Mouse (Mus musculus) cerebellum, adult 11-12 months (tissue): ENCODE data around the gene Cldn3.

Source experiments
- DNase-seq: peaks from one replicate; pipeline ENCODE4 v3.0.0; 2022

Gene Cldn3

DNA sequence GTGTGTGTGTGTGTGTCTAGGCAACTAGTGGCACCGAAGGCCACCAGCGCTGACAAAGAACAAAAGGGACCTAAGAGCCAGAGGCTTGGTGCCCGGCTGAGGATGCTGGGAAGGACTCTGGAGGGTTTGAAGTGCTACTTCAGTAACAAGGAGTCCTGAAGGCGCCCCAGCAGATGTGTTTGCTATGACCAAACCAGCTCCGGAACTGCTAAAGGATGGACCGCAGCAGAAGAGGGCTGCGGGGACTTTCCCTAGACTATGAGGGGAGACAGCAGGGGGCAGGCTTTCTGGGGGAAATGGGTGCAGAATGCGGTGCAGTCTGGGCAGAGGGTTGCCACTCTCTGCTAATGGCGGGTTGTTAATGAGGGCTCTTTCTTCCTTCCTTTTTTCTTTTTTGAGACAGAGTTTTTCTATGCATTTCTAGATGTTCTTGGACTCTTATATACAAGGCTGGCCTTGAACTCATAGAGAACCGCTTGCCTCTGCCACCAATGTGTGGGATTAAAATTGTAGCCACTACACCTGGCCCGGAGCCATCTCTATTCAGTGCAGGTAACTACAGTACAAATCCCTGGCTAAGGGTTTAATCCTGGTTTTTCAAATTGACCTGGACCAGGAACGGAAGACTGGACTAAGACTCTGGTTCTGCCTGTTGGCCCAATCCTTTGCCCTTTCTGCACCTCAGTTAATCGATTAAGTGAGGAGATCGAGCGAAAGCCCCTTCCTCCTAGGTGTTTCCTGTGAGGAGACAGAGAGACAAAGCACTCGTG, 22.0 kb downstream of the Cldn3 start:
- DNase-seq, result peak; percentile 65

DNA sequence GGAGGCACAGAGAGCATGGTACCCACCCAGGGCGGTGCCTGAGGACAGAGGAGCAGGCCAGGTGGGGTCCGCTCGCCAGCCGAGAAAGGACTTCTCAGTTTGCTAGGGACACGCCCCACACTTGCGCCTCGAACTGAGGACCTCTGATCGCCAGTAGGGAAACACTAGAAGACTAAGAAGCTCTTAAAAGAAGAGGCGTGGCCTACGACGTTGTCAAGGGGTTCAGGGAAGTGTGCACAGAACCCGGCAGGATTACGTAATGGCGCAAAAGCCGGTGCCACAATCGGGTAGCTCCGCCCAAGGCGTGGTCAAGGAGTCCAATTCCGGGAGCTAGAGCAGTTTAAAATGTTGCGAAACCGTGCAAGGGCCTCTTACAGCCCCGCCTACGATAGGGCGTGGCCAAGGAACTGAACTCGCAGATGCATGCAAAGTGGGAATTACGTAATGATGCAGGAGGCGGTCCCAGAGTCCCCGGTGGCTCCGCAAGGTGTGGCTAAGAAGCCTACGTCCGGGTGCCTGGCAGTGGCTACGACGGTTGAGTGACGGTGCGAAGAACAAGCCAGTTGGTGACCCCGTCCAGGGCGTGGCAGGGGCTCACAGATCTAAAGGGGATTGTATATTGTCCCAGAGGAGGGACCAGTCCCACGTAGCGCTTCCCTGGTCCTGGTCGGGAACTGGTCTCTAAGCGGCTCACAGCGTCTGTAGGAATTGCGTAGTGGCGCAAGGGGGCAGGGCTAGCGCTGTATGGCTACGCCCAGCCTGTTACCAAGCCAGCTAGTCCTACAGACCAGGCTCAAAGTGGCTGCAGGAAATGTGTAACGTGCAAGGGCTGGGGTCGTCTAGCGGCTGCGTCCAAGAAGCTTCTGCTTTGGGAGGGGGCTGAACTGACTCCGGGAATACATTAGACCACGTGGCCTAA, 22.9 kb downstream of the Cldn3 start, which contains the start of gene Abhd11:
TSS of gene Abhd11 (plus strand) at position 482 of the 919 bp plus-strand sequence.
- DNase-seq, result peak; percentile 100

DNA sequence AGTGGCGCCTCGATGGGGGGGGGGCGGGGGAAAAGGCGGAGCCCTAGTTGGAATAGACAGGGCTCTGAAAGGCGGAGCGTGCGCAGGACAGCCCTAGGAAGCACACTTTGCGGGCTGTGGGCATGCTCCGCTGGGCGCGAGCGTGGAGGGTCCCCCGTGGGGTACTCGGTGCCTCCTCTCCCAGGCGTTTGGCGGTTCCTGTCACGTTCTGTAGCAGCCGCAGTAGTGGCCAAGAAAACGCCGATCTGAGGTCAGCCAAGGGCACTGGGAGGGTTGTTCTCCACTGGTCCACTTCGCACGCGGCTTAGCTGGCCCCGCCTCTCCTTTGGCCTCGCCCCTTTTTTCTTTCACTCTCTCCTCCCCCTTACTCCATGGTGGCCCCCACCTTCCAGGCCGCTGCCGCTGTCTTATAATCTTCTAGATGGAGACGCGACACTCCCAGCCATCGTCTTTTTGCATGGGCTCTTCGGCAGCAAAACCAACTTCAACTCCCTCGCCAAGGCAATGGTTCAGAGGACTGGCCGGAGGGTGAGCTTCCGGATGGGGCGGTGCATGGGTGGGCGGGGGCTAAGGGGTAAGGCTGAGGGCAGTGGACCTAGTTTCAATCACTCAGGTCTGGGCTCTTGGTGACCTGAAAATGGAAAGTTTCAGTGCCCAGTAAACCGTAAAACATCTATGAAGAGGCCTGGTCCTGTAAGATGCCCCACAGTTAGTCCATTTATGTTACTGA, 23.7 kb downstream of the Cldn3 start:
- peak; percentile 92 for DNase-seq

DNA sequence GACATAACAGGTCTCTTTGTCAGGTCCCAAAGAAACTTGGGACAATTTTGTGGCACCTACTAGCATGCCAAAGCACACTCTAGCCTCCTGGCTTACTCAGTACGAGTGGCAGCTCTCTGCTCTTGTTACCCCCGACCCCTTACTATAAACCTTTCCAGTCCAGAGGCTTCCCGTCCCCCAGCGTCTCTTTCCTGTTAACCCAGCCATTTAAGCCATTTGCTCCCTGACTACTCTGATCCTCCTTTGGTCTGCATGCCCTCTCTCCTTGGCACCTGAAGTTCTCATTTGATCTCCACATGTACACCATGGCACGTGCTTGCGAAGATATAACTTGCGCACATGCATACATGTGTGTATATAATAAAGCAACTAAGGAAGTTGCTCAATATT, 24.3 kb downstream of the Cldn3 start:
- DNase-seq, result peak; percentile 60

DNA sequence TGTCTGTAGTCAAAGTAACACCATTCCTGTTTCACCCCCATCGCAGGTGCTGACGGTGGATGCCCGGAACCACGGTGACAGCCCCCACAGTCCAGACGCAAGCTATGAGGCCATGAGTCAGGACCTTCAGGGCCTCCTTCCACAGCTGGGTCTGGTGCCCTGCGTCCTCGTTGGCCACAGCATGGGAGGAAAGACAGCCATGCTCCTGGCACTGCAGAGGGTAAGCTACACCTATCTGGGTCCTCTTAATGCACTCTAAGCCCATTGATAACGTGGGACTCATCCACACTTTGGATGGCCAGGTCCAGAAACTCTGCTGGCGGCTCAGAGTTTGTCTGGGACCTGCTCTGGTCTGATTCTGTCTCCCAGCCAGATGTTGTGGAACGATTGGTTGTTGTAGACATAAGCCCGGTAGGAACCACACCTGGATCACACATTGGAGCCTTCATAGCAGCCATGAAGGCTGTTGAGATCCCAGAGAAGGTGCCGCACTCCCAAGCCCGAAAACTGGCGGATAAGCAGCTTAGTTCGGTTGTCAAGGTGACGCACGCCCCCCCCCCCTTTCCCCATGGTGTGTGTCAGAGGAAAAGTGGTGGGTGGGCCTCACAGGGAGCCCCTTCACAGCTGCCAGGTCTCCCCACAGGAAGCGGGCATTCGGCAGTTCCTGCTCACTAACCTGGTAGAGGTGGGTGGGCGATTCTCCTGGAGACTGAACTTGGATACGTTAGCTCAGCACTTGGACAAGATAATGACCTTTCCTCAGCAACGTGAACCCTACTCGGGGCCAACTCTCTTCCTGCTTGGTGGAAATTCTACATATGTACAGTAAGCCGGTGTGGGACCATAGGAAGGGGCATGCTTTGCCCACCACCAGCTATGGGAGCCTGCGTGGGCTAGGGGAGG, 25.1 kb downstream of the Cldn3 start:
- DNase-seq, result peak; percentile 69

DNA sequence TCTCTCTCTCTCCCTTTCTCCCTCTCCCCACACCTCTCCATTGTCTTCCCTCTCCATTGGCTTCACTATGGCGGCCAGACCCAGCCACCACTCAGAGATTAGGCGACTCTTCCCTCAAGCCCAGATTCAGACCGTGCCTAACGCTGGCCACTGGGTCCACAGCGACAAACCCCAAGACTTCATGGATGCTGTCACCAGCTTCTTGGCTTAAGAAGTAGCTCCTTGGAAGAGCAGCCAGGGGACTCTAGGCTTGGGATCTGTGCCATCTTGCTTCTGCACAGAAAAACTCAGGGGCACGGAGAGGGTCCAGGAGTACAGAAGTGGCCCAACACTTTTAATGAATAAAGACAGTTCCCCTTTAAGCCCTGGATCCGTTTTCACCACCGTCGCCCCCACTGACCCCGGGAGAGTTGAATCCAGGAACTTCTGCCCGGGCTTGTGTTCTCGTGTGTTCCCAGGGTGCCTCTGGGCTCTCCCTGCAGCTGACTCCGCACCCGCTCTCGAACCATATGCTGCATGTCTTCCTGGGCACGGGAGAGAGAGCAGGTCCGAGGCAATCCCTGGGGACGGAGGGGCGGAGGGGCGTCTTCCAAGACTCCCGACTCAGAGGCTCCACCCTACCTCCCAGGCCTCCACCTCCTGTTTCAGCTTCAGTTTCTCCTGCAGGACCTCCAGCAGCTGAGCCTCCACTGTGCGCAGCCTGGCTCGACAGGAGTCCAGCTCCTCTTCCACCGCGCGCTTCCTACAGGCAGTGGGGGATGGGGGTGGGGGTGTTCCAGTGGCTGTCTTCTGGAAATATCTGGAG, 26.0 kb downstream of the Cldn3 start:
- DNase-seq, result peak; percentile 57

DNA sequence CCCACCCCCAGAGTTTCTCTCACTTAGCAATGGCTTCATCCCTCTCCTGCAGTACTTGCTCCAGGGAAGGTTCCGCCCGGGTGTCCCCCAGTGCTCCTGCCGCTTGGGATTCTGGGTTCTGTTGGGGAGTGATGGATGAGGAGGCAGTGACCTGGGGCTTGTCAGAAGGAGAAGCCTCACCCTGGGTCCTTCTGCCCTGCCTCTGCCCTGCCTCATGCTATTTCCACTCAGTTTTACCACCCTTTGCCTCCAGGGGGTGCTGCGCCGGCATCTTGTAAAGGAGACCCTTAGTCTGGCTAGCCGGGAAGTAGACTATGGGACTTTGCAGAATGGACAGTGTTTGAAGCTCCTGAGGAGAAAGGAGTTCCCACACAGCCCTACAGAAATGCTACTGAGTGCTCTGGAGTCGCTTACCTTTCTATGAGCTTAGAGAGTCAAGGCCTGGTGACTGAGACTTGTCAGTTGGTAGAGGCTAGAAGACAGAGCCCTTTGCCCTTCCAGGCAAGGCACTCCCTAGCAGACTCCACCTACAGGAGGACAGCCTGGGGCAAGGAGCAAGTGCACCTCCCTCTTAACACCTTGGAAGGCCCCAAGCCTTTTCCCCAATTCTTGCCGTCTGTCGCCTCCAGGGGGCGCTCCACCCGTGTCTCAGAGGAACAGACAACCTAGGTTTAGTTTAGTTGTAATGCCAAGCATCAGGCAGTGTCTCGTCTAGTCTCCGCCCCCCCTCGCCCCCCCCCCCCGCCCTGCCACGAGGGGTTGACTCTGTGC, 26.8 kb downstream of the Cldn3 start:
- DNase-seq, result peak; percentile 79

DNA sequence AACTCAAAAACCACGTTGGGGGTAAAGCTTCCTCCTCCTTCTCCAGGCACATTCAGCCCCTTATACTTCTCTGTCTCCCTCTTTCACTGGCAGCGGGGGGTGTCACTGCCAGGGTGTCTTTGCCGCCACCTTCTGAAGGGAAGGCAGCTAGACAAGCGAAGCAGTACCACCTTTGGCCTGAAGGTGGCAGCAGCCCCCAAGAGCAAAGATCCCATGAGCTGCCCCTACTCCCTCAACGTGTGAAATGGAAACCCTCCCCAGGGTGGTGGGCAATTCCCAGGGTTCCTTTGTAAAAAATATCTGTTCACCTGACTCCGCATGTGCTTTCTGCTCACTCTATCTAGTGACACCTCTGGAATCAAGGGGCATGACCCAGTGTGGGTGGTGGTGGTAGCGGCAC, 29.5 kb downstream of the Cldn3 start:
- peak; percentile 79 for DNase-seq

DNA sequence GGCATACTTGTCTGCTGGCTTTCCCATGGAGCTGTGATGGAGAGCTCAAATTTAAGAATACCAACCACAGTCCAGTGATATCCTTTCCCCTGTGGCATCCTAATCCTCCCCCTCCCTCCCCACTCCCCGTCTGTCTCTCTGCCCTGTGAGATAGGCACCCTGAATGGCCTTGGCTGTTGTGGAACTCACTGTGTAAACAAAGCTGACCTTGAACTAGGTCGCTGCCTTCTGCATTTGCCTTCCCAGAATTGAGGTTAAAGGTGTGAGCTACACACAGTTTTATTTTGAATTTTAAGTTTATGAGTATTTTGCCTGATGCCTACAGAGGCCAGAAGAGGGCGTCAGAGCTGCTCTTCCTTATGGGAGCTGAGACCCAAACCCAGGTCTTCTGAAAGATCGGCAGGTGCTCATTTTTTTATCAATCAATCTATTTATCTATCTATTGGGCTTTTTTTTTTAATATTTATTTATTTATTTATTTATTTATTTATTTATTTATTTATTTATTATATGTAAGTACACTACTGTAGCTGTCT, 30.3 kb downstream of the Cldn3 start:
- DNase-seq, result no peak

DNA sequence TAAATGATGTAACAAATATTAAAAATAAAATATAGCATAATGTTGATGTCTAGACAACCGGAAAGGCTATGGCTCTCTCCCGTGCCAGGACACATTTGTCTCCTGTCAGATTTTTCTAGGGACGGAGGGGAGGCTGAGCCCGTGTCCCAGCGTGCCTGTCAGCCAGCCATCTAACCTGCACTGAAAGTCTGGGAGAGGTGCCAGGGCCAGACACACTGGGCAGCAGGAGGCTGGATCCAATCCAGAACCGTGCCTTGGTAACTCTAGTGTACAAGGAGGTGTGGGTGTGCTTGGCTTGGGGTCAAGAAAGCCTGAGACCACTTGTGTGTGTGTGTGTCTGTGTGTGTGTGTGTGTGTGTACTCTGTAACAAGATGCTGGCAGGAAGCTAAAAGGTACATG, 35.8 kb downstream of the Cldn3 start:
- DNase-seq, result peak; percentile 91

DNA sequence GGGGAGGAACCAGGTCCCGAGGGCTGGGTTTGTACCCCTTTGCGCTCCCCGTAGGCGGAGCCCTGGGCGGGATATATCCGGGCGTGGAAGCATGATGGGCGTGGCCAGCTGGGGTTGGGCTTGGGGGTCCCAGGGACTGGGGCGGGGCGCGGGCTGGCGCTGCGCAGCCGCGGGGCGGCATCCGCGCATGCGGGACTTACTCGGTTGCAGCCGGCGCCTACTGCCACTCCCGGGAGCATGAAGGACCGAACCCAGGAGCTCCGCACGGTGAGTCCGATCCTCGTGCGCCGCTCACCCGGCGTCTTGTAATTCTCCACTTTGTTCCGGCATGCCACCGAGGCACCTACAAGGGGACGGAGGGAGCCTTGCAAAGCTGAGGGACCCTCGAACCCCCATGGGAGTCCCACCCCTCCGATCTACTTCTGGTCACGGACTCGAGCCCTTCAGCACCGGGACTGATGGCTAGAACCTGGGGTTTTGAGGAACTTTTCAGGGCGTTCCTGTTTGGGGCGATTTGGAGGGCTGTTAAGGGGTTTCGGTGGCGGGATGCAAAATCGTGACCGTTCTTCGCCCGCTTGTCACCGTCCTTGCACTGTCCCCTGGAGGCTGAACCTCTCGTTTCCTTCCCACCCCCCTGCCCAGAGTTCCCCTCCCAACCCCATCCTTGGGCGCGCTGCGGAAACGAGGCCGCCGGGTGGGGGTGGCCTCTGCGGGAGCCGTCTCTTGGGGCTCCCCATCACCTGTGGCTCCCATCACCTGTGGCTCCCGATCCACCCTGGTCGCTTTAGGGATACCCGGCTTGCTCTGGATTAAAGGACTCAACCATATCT, 37.5 kb downstream of the Cldn3 start, which contains the start of gene Stx1a:
TSS of gene Stx1a (plus strand) at position 139 of the 830 bp plus-strand sequence.
- peak; percentile 62 for DNase-seq

DNA sequence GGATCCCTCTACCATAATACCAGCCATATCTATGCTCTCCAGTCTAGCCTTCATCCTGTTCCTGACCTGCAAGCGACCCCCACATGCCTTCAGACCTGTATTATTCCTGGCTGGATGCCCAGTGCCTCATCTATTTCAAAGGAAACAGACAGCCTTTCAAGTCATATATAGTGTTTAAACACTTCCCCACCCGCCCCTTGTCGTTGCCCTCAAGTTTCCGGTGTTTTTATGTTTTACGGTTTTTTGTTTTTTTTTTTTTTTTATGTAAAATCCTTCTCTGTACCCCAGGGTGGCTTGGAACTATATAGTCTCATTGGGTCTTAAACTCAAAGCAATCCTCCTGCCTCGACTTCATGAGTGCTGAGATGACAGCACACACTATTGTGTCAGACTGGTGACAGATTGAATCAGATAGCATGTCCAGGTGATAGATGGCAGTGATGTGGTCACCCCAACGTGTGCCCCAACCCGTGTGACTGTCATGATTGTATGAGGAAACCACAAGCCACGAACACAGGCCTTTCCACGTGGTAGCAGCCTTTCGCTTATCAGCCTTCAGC, 38.7 kb downstream of the Cldn3 start:
- DNase-seq, result no peak

DNA sequence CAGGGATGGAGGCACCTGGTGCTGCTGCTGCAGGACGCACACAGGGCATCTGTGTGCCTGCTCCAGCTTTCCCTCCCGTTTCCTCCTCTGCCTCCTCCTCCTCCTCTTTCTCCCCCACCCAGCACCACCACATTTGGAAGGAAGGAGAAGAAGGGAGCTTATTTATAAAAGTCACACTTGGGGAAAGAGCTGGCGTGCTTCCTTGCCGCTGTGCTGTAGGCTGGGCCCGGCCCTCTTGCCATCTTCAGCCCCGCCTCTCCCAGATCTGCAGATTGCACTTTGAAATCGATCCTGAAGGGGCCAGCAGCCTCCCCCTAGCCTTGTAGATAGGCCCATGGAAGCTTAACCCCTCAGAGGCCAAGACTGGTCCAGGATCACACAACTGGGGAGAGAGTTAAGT, 39.9 kb downstream of the Cldn3 start:
- no peak for DNase-seq

DNA sequence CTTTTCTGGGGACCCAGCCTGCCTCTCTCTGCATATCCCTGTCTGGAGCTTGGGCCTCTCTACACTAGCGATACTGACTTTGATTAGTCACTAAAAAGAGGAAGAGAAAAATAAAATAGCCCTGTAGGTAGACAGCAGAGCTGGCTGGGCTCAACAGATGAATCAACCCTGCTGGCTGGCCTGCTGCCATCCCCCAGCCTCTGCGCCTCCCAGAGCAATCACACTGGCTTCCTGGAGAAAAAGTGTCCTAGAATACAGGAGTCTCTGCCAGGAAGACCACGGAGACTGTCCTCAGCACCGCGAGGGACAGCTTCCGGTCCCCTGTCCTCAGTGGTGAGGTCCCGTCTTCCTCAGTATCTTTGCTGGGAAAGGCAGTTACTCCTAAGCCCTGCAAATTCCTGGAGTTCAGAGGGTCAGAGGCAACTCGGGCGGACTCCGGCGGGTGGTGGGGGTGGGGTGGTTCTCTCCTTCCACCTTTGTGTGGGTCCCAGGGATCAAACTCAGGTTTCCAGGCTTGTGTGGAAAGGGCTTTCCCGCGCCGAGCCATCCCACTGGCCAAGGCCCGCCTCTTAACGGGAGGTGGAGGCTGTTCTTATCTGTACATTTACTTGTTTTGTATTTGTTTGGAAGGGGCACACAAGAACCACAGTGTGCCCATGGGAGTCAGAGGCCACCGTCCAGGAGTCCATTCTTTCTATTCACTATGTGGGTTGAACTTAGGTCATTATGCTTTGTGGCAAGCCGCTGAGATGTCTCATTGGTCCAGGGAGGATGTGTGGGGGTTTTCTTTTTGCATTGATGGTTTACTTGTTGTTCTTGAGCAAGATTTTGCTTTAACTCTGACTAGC, 43.2 kb downstream of the Cldn3 start:
- peak; percentile 63 for DNase-seq

DNA sequence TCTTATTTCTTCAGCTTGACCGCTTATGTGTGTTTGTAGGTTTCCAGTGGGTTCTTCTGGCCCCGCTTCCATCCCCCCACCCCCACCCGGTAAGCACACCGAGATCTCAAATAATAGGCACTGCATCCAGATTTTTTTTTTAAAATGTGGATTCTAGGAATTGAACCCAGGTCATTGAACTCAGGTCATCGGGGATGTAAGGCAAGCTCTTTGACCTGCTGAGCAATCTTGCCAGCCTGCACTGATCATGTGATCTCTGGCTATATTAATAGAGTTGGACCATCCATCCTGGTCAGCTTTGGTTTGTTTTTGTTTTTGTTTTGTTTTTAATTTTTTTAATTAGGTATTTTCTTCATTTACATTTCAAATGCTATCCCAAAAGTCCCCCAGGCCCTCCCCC, 46.6 kb downstream of the Cldn3 start:
- DNase-seq, result no peak

DNA sequence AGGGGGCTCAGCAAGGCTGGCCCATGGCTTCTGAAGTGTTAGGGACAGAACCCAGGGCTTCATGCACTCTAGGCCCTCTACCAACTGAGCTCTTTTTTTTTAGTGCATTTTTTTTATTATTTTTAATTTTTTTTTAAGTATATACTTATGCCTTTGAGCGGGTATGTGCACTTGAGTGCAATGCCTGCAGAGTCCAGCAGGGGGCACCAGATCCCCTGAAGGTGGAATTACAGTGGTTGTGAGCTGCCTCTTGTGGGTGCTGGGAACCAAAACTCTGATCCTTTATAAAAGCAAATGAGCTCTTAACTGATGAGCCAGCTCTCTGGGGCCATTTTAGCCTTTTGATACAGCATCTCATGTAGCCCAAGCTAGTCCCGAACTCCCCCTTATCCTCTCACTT, 48.6 kb downstream of the Cldn3 start:
- DNase-seq, result no peak

DNA sequence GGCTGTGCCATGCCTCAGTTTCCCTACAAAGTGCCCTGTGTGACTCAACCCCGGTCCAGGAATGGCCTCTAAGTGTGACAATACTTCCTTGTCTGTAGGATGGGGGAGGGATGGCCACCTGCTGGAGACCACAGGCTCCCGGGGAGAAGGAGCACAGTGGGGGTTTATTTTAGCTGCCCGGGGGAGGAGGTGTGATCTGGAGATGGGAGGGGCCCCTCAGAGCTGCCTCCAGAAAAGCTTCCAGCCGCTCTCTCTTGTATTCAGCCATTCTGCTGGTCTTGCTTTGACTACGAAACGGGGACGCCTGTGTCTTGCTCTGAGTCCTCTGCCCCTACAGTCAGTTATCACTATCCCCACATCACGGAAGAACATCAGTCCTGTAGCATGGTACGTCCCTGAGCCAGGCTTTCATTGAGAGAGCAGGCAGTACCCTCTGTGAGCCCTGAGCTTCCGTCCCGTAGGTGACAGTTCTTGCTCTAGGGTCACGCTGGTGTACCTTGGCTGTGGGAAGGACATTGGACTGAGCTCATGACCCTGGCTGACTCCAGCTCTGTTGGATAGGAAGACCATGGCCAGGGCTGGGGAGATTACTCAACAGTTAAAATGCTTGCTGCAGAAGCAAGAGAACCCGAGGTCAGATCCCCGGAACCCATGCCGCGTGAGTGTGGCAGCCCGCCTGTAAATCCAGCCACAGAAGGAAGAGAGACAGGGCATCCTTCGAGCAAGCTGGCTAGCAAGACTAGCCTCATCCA, 49.8 kb downstream of the Cldn3 start:
- DNase-seq, result no peak
